Mouse (Mus musculus) ES-Bruce4 (cell line): ENCODE measurements around the gene Anxa6. TPM values are rescaled to one million over a fixed set of nuclear protein-coding genes. Genes with fewer than 3 reads are reported as not detected.

Experiments used
- H3K27ac ChIP-seq: 2 replicates; pipeline ENCODE4 v1.5.1; 2012; ENCODE audit warnings: low read length, inconsistent platforms; ENCODE audit not compliant: insufficient read depth
- H3K27me3 ChIP-seq: 2 replicates; pipeline ENCODE4 v1.6.1; 2012; ENCODE audit warnings: mild to moderate bottlenecking, low read length, inconsistent platforms; ENCODE audit not compliant: control insufficient read depth, poor library complexity, insufficient read depth, severe bottlenecking
- H3K36me3 ChIP-seq: 2 replicates; pipeline ENCODE4 v1.6.1; 2012; ENCODE audit warnings: inconsistent platforms, mild to moderate bottlenecking, low read length, moderate library complexity; ENCODE audit not compliant: control insufficient read depth, poor library complexity, insufficient read depth, severe bottlenecking
- H3K4me1 ChIP-seq: one replicate; pipeline ENCODE4 v1.8.1; 2011; ENCODE audit warnings: low read length; ENCODE audit not compliant: control insufficient read depth, insufficient read depth
- H3K4me3 ChIP-seq: 2 replicates; pipeline ENCODE4 v1.5.1; 2011; ENCODE audit warnings: low read depth, mild to moderate bottlenecking, low read length
- H3K9ac ChIP-seq: 2 replicates; pipeline ENCODE4 v1.6.1; 2012; ENCODE audit warnings: low read depth, mild to moderate bottlenecking, inconsistent platforms; ENCODE audit not compliant: poor library complexity, severe bottlenecking
- H3K9me3 ChIP-seq: replicated peaks from 2 replicates; pipeline ENCODE4 v1.6.1; 2012; ENCODE audit warnings: mild to moderate bottlenecking, low read length, inconsistent platforms; ENCODE audit not compliant: control insufficient read depth, poor library complexity, insufficient read depth, severe bottlenecking
- CTCF ChIP-seq: IDR thresholded peaks from one replicate; pipeline ENCODE4 v1.8.1; 2011; ENCODE audit warnings: low read depth, low read length
- EP300 ChIP-seq: IDR thresholded peaks from 2 replicates; pipeline ENCODE4 v1.6.1; 2011; ENCODE audit warnings: low read depth, low read length; ENCODE audit not compliant: insufficient read depth
- POLR2A ChIP-seq: IDR thresholded peaks from one replicate; pipeline ENCODE4 v1.8.1; 2011; ENCODE audit warnings: low read length; ENCODE audit not compliant: insufficient read depth
- polyA plus RNA-seq: library from polyadenylated mRNA; stranded (reverse); fragments of >200 nt; gene quantifications from 2 replicates; pipeline ENCODE4 v1.2.4, GENCODE M21; 2011; ENCODE audit warnings: low read depth; ENCODE audit not compliant: missing spikeins, insufficient read depth, insufficient read length

The Anxa6 gene
- polyA plus RNA-seq, 1 experiment: 76.1 TPM

GRCm38 (mm10) chr11:54977385-54977937, 55.8 kb downstream of the Anxa6 start:
- no peaks in the 10 kb centered on the region for H3K27me3 ChIP-seq
- H3K4me1 ChIP-seq: peaks cover 3% of the 10 kb centered on the region
- no peaks in the 10 kb centered on the region for H3K9me3 ChIP-seq
- TF ChIP-seq POLR2A (no peak), EP300 (no peak), CTCF (no peak)
- no peak overlapping the region for H3K4me3 ChIP-seq
- H3K9ac ChIP-seq: no peak overlapping the region
- no peaks in the 10 kb centered on the region for H3K36me3 ChIP-seq
- no peak overlapping the region for H3K27ac ChIP-seq

GRCm38 (mm10) chr11:54976351-54976750, 56.9 kb downstream of the Anxa6 start:
- H3K27ac ChIP-seq: no peak overlapping the region

GRCm38 (mm10) chr11:54975756-54976155, 57.5 kb downstream of the Anxa6 start:
- no peak for TF ChIP-seq CTCF
- H3K9me3 ChIP-seq: no peaks in the 10 kb centered on the region
- H3K36me3 ChIP-seq: no peaks in the 10 kb centered on the region
- H3K27ac ChIP-seq: no peak overlapping the region
- H3K9ac ChIP-seq: no peak overlapping the region
- no peaks in the 10 kb centered on the region for H3K27me3 ChIP-seq
- no peak overlapping the region for H3K4me3 ChIP-seq
- H3K4me1 ChIP-seq: peaks cover 8% of the 10 kb centered on the region

More at GRCm38 (mm10) chr11:54976351-54976750, 56.9 kb downstream of the Anxa6 start:
- H3K4me1 ChIP-seq: peaks cover 8% of the 10 kb centered on the region
- H3K9ac ChIP-seq: no peak overlapping the region
- H3K27me3 ChIP-seq: no peaks in the 10 kb centered on the region
- no peaks in the 10 kb centered on the region for H3K36me3 ChIP-seq
- no peak for TF ChIP-seq CTCF
- TF ChIP-seq EP300: no peak
- no peak for TF ChIP-seq POLR2A
- no peaks in the 10 kb centered on the region for H3K9me3 ChIP-seq
- no peak overlapping the region for H3K4me3 ChIP-seq

GRCm38 (mm10) chr11:54975340-54975739, 57.9 kb downstream of the Anxa6 start:
- no peaks in the 10 kb centered on the region for H3K9me3 ChIP-seq
- H3K27me3 ChIP-seq: no peaks in the 10 kb centered on the region
- TF ChIP-seq CTCF: no peak
- TF ChIP-seq POLR2A: no peak
- no peak for TF ChIP-seq EP300

GRCm38 (mm10) chr11:54974639-54975038, 58.6 kb downstream of the Anxa6 start:
- Histone ChIP-seq H3K27ac (peak overlapping the region; percentile 79; the same call in 1 of the 2 replicates), H3K4me1 (peaks cover 8% of the 10 kb centered on the region), H3K9me3 (0 out of 2 replicates have a peak, but pooled peaks cover 2% of the 10 kb centered on the region), H3K27me3 (no peaks in the 10 kb centered on the region), H3K4me3 (no peak overlapping the region), H3K9ac (0 out of 2 replicates have a peak overlapping the region, but pooled peaks have one; percentile 9), H3K36me3 (no peaks in the 10 kb centered on the region)
- TF ChIP-seq EP300: no peak
- TF ChIP-seq POLR2A: no peak
- TF ChIP-seq CTCF: no peak

More at GRCm38 (mm10) chr11:54975340-54975739, 57.9 kb downstream of the Anxa6 start:
- no peaks in the 10 kb centered on the region for H3K36me3 ChIP-seq
- H3K9ac ChIP-seq: no peak overlapping the region
- H3K4me3 ChIP-seq: no peak overlapping the region
- no peak overlapping the region for H3K27ac ChIP-seq
- H3K4me1 ChIP-seq: peaks cover 8% of the 10 kb centered on the region

- peaks cover 8% of the 10 kb centered on the region for H3K4me1 ChIP-seq
- no peaks in the 10 kb centered on the region for H3K36me3 ChIP-seq
- no peak overlapping the region; the same call in 1 of the 2 replicates for H3K4me3 ChIP-seq
- TF ChIP-seq POLR2A: no peak
- peak; percentile 96 for TF ChIP-seq EP300
- H3K9me3 ChIP-seq: 0 out of 2 replicates have a peak, but pooled peaks cover 6% of the 10 kb centered on the region
- peak overlapping the region; percentile 65 for H3K27ac ChIP-seq
- no peaks in the 10 kb centered on the region for H3K27me3 ChIP-seq
- H3K9ac ChIP-seq: 0 out of 2 replicates have a peak overlapping the region, but pooled peaks have one; percentile 9
Measured at GRCm38 (mm10) chr11:54973481-54974212, 59.6 kb downstream of the Anxa6 start.
